Mouse (Mus musculus) monocyte, adult 59 days (primary cell): ENCODE data around the gene Actrt1. TPM values are rescaled to one million over a fixed set of nuclear protein-coding genes. Genes with fewer than 3 reads are reported as not detected.

ENCODE experiments used
- total RNA-seq, 2 experiments: library from RNA; stranded (reverse); gene quantifications; one replicate each; pipeline ENCODE4 v1.2.4; 2023

Actrt1 gene
- total RNA-seq, result not detected

GRCm38 (mm10) chrX:46328707-46329106, at the start of gene Actrt1:
Gene Actrt1 (plus strand): TSS chrX:46329007.

